In the genomic region with DNA sequence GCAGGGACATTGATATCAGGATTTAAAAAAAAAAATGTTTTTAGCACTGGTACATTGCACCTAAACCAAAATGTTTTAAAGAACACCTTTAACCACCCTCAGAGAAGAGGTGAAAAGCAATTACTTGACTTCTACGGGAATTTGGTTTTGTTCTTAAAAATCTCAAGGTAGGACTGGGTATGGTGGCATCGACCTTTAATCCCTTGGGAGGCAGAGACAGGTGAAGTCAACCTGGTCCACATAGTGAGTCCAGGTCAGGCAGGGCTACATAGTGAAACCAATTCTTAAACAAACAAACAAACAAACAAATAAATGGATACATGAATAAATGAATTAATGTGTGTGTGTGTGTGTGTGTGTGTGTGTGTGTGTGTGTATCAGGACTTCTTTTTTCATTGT, we compare ENCODE assay signal across 17 mouse cellular contexts. TPM values are rescaled to one million over a fixed set of nuclear protein-coding genes. Genes with fewer than 3 reads are reported as not detected.
"Had no signal": no experiment of that assay in that cellular context is flagged by ENCODE, and none has a peak within 500 bp of the region (broad histone marks: within the 10 kb centered on the region; RNA-seq: fewer than 3 reads in every experiment).

No protein-coding gene starts in this region.

- H3K4me2 ChIP-seq: neural tube, embryonic 15.5 days; stomach, embryonic 15.5 days had no signal

- H3K9me3 ChIP-seq: neural tube, embryonic 15.5 days; stomach, embryonic 15.5 days had no signal

- H3K27me3 ChIP-seq: neural tube, embryonic 15.5 days; stomach, embryonic 15.5 days had no signal

- H3K4me3 ChIP-seq: neural tube, embryonic 15.5 days; stomach, embryonic 15.5 days had no signal

- H3K36me3 ChIP-seq: neural tube, embryonic 15.5 days; stomach, embryonic 15.5 days had no signal

- H3K9ac ChIP-seq: neural tube, embryonic 15.5 days; stomach, embryonic 15.5 days had no signal

- DNase-seq: retina, postnatal 1 day; right cerebral cortex, adult 18-20 months; right cerebral cortex, postnatal 14 days; right cerebral cortex, postnatal 25 days; right cerebral cortex, postnatal 4 days; spleen, adult 18-20 months; thymus, adult 18-20 months; thymus, adult 2 months; thymus, postnatal 14 days; thymus, postnatal 25 days; thymus, postnatal 36 days; thymus, postnatal 4 days had no signal

- H3K27ac ChIP-seq: neural tube, embryonic 15.5 days; stomach, embryonic 15.5 days; stomach, postnatal 0 days had no signal

- H3K4me1 ChIP-seq: stomach, embryonic 15.5 days had no signal

RNA-seq across cellular contexts. Expression of a gene that starts 11.8 kb away (rescaled TPM):
- total RNA-seq: neutrophil, adult 5-6 weeks had no signal
- polyA plus RNA-seq: spleen, adult 2 months had no signal
